ENCODE assay signal across 9 mouse cellular contexts in genomic region chr6:71270301-71271056, GRCm38 (mm10). TPM values are rescaled to one million over a fixed set of nuclear protein-coding genes. Genes with fewer than 3 reads are reported as not detected.
DNase-seq lines count a peak whose midpoint lies in the region; ATAC-seq lines count a peak whose summit lies in the region.
"Had no signal": no experiment of that assay in that cellular context is flagged by ENCODE, and none has a peak within 500 bp of the region (broad histone marks: within the 10 kb centered on the region; RNA-seq: fewer than 3 reads in every experiment).

No protein-coding gene starts in this region.

- peak; percentile 18 for ATAC-seq in frontal cortex, adult (ENCODE audit: low TSS enrichment)
- peak; percentile 33 for ATAC-seq in cerebellum, adult (ENCODE audit: insufficient number of reproducible peaks, low FRiP score, low TSS enrichment)
- ATAC-seq in forebrain, embryonic 12.5 days (ENCODE audit: low FRiP score), result no peak
- peak; percentile 44 for ATAC-seq in hindbrain, embryonic 15.5 days (ENCODE audit: low FRiP score, low read depth)
- ATAC-seq in megakaryocyte-erythroid progenitor cell, adult 5-6 weeks (replicated peaks; ENCODE audit: low FRiP score, low TSS enrichment, poor library complexity, severe bottlenecking), result peak; percentile 74

- H3K27ac ChIP-seq in forebrain, embryonic 12.5 days, result peak overlapping the region; percentile 95; the same call in 1 of the 2 replicates
- H3K27ac ChIP-seq in hindbrain, embryonic 15.5 days (replicated peaks), result peak overlapping the region; percentile 99

- H3K36me3 ChIP-seq in forebrain, embryonic 12.5 days (replicated peaks), result no peaks in the 10 kb centered on the region
- no peaks in the 10 kb centered on the region for H3K36me3 ChIP-seq in hindbrain, embryonic 15.5 days

- intact Hi-C loops in left cerebral cortex, postnatal 4 days (cut with DNase I), result no loop called here

- no peaks in the 10 kb centered on the region for H3K9me3 ChIP-seq in forebrain, embryonic 12.5 days
- H3K9me3 ChIP-seq in hindbrain, embryonic 15.5 days, result no peaks in the 10 kb centered on the region

- DNase-seq in frontal cortex, postnatal 25 days (ENCODE audit: low spot score in 2 of 2), result no peak
- peak; percentile 22 for DNase-seq in left cerebral cortex, postnatal 4 days
- DNase-seq in spleen, postnatal 36 days (ENCODE audit: low spot score in 2 of 2), result peak; percentile 21 to 39

- peak overlapping the region; percentile 89 for H3K4me3 ChIP-seq in forebrain, embryonic 12.5 days (replicated peaks)
- peak overlapping the region; percentile 75 for H3K4me3 ChIP-seq in hindbrain, embryonic 15.5 days

- peak overlapping the region; percentile 62 for H3K4me2 ChIP-seq in forebrain, embryonic 12.5 days
- peak overlapping the region; percentile 86 for H3K4me2 ChIP-seq in hindbrain, embryonic 15.5 days

- peak overlapping the region; percentile 5; the same call in 1 of the 2 replicates for H3K9ac ChIP-seq in forebrain, embryonic 12.5 days
- peak overlapping the region; percentile 99 for H3K9ac ChIP-seq in hindbrain, embryonic 15.5 days

- H3K4me1 ChIP-seq in forebrain, embryonic 12.5 days, result peaks cover 16% of the 10 kb centered on the region
- H3K4me1 ChIP-seq in hindbrain, embryonic 15.5 days (replicated peaks), result peaks cover 16% of the 10 kb centered on the region

- no peaks in the 10 kb centered on the region for H3K27me3 ChIP-seq in forebrain, embryonic 12.5 days
- H3K27me3 ChIP-seq in hindbrain, embryonic 15.5 days, result no peaks in the 10 kb centered on the region

- 34% methylated on average over 13 of the region's 14 CpGs for WGBS in forebrain, embryonic 12.5 days
- 28% methylated on average over 14 of the region's 14 CpGs for whole genome bisulfite sequencing in hindbrain, embryonic 15.5 days

RNA-seq across cellular contexts. Expression of gene Krcc1, which starts 1.0 kb away (rescaled TPM):
- polyA plus RNA-seq in forebrain, embryonic 12.5 days (2016; fragmentation: Nextera tagmentation; extraction: Ambion mirVana), result 27.3 and 27.9 TPM in 2 replicates
- polyA plus RNA-seq in hindbrain, embryonic 15.5 days (2015; fragmentation: Nextera tagmentation; extraction: Ambion mirVana), result 18.4 and 22.9 TPM in 2 replicates
- 10 to 100 TPM; 11.0 to 12.2 TPM for total RNA-seq in left cerebral cortex, postnatal 4 days (2021)
- 35.7 and 49.9 TPM in 2 replicates for total RNA-seq in megakaryocyte-erythroid progenitor cell, adult 5-6 weeks (2014; fragmentation: Nextera tagmentation)
- total RNA-seq in megakaryocyte-erythroid progenitor cell, adult 5-6 weeks (2017), result 75.0 and 113 TPM in 2 replicates

RNA-seq across cellular contexts. Expression of gene Smyd1, which starts 51.6 kb away (rescaled TPM):
- 0.18 TPM in 2 replicates for polyA plus RNA-seq in forebrain, embryonic 12.5 days (2016; fragmentation: Nextera tagmentation; extraction: Ambion mirVana)
- polyA plus RNA-seq in hindbrain, embryonic 15.5 days (2015; fragmentation: Nextera tagmentation; extraction: Ambion mirVana), result 0.16 and 0.43 TPM in 2 replicates
- total RNA-seq in left cerebral cortex, postnatal 4 days (2021), result 1 to 10 TPM; 1.8 to 2.3 TPM
- not detected in 2 replicates for total RNA-seq in megakaryocyte-erythroid progenitor cell, adult 5-6 weeks (2014; fragmentation: Nextera tagmentation)
- total RNA-seq in megakaryocyte-erythroid progenitor cell, adult 5-6 weeks (2017), result not detected in 2 replicates
- total RNA-seq: neutrophil, adult 5-6 weeks had no signal

RNA-seq across cellular contexts. Expression of gene Cd8b1, which starts 52.1 kb away (rescaled TPM):
- polyA plus RNA-seq in forebrain, embryonic 12.5 days (2016; fragmentation: Nextera tagmentation; extraction: Ambion mirVana), result not detected in 2 replicates
- polyA plus RNA-seq in hindbrain, embryonic 15.5 days (2015; fragmentation: Nextera tagmentation; extraction: Ambion mirVana), result not detected in 2 replicates
- total RNA-seq in left cerebral cortex, postnatal 4 days (2021), result not detected
- total RNA-seq in megakaryocyte-erythroid progenitor cell, adult 5-6 weeks (2014; fragmentation: Nextera tagmentation), result 0.49 TPM in 1 of 2 replicates, not detected in the other
- not detected in 2 replicates for total RNA-seq in megakaryocyte-erythroid progenitor cell, adult 5-6 weeks (2017)

Comparison
In these comparisons a context has a peak if more than half of its experiments do, and no peak if none do; other contexts are left out.
1. DNase-seq: peak in left cerebral cortex, postnatal 4 days (single experiment) and spleen, postnatal 36 days (2 of 2); none in frontal cortex, postnatal 25 days (0 of 2).